Mouse (Mus musculus): ENCODE data around the gene Rab40b. TPM values are rescaled to one million over a fixed set of nuclear protein-coding genes. Genes with fewer than 3 reads are reported as not detected.

The Rab40b gene
- polyA plus RNA-seq, 1 experiment: 1.8 TPM

- DNase-seq: no peak
- no peaks in the 10 kb centered on the region for H3K27me3 ChIP-seq (replicated peaks; ENCODE audit: control insufficient read depth, insufficient read depth, low read length)
- H3K4me1 ChIP-seq (ENCODE audit: control insufficient read depth, insufficient read depth, low read length): peaks cover 8% of the 10 kb centered on the region; the same call in 1 of the 2 replicates
- no peak overlapping the region for H3K4me3 ChIP-seq (ENCODE audit: insufficient read depth, low read depth, low read length)
- H3K36me3 ChIP-seq (ENCODE audit: control insufficient read depth, insufficient read depth, low read length): no peaks in the 10 kb centered on the region
- H3K27ac ChIP-seq (ENCODE audit: insufficient read depth, low read depth, low read length): 0 out of 2 replicates have a peak overlapping the region, but pooled peaks have one; percentile 21
- TF ChIP-seq POLR2A (IDR thresholded peaks at IDR 0.05; ENCODE audit: low read depth, low read length): no peak
- TF ChIP-seq CTCF (conservative IDR thresholded peaks at IDR 0.05; ENCODE audit: insufficient read depth, insufficient read length, low read depth, low read length): no peak
- WGBS: 60% methylated on average over 5 of the region's 5 CpGs
Observed at GRCm38 (mm10) chr11:121420379-121420778, 32.3 kb upstream of the Rab40b start.

GRCm38 (mm10) chr11:121418932-121419331, 30.9 kb upstream of the Rab40b start:
- Histone ChIP-seq H3K4me3 (ENCODE audit: insufficient read depth, low read depth, low read length) (no peak overlapping the region), H3K27me3 (replicated peaks; ENCODE audit: control insufficient read depth, insufficient read depth, low read length) (no peaks in the 10 kb centered on the region), H3K27ac (ENCODE audit: insufficient read depth, low read depth, low read length) (no peak overlapping the region), H3K4me1 (ENCODE audit: control insufficient read depth, insufficient read depth, low read length) (peaks cover 8% of the 10 kb centered on the region; the same call in 1 of the 2 replicates), H3K36me3 (ENCODE audit: control insufficient read depth, insufficient read depth, low read length) (no peaks in the 10 kb centered on the region)
- no peak for TF ChIP-seq POLR2A (IDR thresholded peaks at IDR 0.05; ENCODE audit: low read depth, low read length)
- TF ChIP-seq CTCF (conservative IDR thresholded peaks at IDR 0.05; ENCODE audit: insufficient read depth, insufficient read length, low read depth, low read length): no peak
- DNase-seq: no peak
- 36% methylated on average over 2 of the region's 2 CpGs for WGBS

- TF ChIP-seq CTCF (conservative IDR thresholded peaks at IDR 0.05; ENCODE audit: insufficient read depth, insufficient read length, low read depth, low read length): no peak
- TF ChIP-seq POLR2A (IDR thresholded peaks at IDR 0.05; ENCODE audit: low read depth, low read length): no peak
- Histone ChIP-seq H3K4me3 (ENCODE audit: insufficient read depth, low read depth, low read length) (no peak overlapping the region), H3K27ac (ENCODE audit: insufficient read depth, low read depth, low read length) (no peak overlapping the region), H3K27me3 (replicated peaks; ENCODE audit: control insufficient read depth, insufficient read depth, low read length) (no peaks in the 10 kb centered on the region), H3K4me1 (ENCODE audit: control insufficient read depth, insufficient read depth, low read length) (peaks cover 8% of the 10 kb centered on the region; the same call in 1 of the 2 replicates), H3K36me3 (ENCODE audit: control insufficient read depth, insufficient read depth, low read length) (no peaks in the 10 kb centered on the region)
- 89% methylated on average over 5 of the region's 5 CpGs for WGBS
- DNase-seq: no peak
Observed at GRCm38 (mm10) chr11:121417971-121418370, 29.9 kb upstream of the Rab40b start.

- no peak overlapping the region for H3K4me3 ChIP-seq (ENCODE audit: insufficient read depth, low read depth, low read length)
- TF ChIP-seq CTCF (conservative IDR thresholded peaks at IDR 0.05; ENCODE audit: insufficient read depth, insufficient read length, low read depth, low read length) (no peak), POLR2A (IDR thresholded peaks at IDR 0.05; ENCODE audit: low read depth, low read length) (no peak)
- no peaks in the 10 kb centered on the region for H3K36me3 ChIP-seq (ENCODE audit: control insufficient read depth, insufficient read depth, low read length)
- DNase-seq: no peak
- H3K4me1 ChIP-seq (ENCODE audit: control insufficient read depth, insufficient read depth, low read length): no peaks in the 10 kb centered on the region; the same call in 1 of the 2 replicates
- 53% methylated on average over 5 of the region's 5 CpGs for WGBS
- no peak overlapping the region for H3K27ac ChIP-seq (ENCODE audit: insufficient read depth, low read depth, low read length)
- no peaks in the 10 kb centered on the region for H3K27me3 ChIP-seq (replicated peaks; ENCODE audit: control insufficient read depth, insufficient read depth, low read length)
Observed at GRCm38 (mm10) chr11:121415351-121415750, 27.3 kb upstream of the Rab40b start.

- TF ChIP-seq CTCF (conservative IDR thresholded peaks at IDR 0.05; ENCODE audit: insufficient read depth, insufficient read length, low read depth, low read length) (no peak), POLR2A (IDR thresholded peaks at IDR 0.05; ENCODE audit: low read depth, low read length) (no peak)
- no peaks in the 10 kb centered on the region for H3K27me3 ChIP-seq (replicated peaks; ENCODE audit: control insufficient read depth, insufficient read depth, low read length)
- no peak overlapping the region for H3K4me3 ChIP-seq (ENCODE audit: insufficient read depth, low read depth, low read length)
- H3K27ac ChIP-seq (ENCODE audit: insufficient read depth, low read depth, low read length): no peak overlapping the region
- 77% methylated on average over 5 of the region's 5 CpGs for WGBS
- no peaks in the 10 kb centered on the region for H3K36me3 ChIP-seq (ENCODE audit: control insufficient read depth, insufficient read depth, low read length)
- DNase-seq: no peak
- H3K4me1 ChIP-seq (ENCODE audit: control insufficient read depth, insufficient read depth, low read length): no peaks in the 10 kb centered on the region; the same call in 1 of the 2 replicates
Observed at GRCm38 (mm10) chr11:121414762-121415161, 26.7 kb upstream of the Rab40b start.

GRCm38 (mm10) chr11:121407366-121408155, 19.5 kb upstream of the Rab40b start:
- H3K27ac ChIP-seq (ENCODE audit: insufficient read depth, low read depth, low read length): no peak overlapping the region
- H3K27me3 ChIP-seq (replicated peaks; ENCODE audit: control insufficient read depth, insufficient read depth, low read length): no peaks in the 10 kb centered on the region
- no peaks in the 10 kb centered on the region for H3K36me3 ChIP-seq (ENCODE audit: control insufficient read depth, insufficient read depth, low read length)
- WGBS: 79% methylated on average over 3 of the region's 3 CpGs
- H3K4me1 ChIP-seq (ENCODE audit: control insufficient read depth, insufficient read depth, low read length): no peaks in the 10 kb centered on the region
- TF ChIP-seq CTCF (conservative IDR thresholded peaks at IDR 0.05; ENCODE audit: insufficient read depth, insufficient read length, low read depth, low read length) (no peak), POLR2A (IDR thresholded peaks at IDR 0.05; ENCODE audit: low read depth, low read length) (no peak)
- H3K4me3 ChIP-seq (ENCODE audit: insufficient read depth, low read depth, low read length): no peak overlapping the region
- DNase-seq: no peak

GRCm38 (mm10) chr11:121392405-121392804, 4.4 kb upstream of the Rab40b start:
- DNase-seq: no peak
- no peak overlapping the region for H3K27ac ChIP-seq (ENCODE audit: insufficient read depth, low read depth, low read length)
- no peak for TF ChIP-seq POLR2A (IDR thresholded peaks at IDR 0.05; ENCODE audit: low read depth, low read length)
- no peak for TF ChIP-seq CTCF (conservative IDR thresholded peaks at IDR 0.05; ENCODE audit: insufficient read depth, insufficient read length, low read depth, low read length)
- H3K36me3 ChIP-seq (ENCODE audit: control insufficient read depth, insufficient read depth, low read length): no peaks in the 10 kb centered on the region
- H3K27me3 ChIP-seq (replicated peaks; ENCODE audit: control insufficient read depth, insufficient read depth, low read length): no peaks in the 10 kb centered on the region
- H3K4me1 ChIP-seq (ENCODE audit: control insufficient read depth, insufficient read depth, low read length): 0 out of 2 replicates have a peak, but pooled peaks cover 2% of the 10 kb centered on the region
- 87% methylated on average over 3 of the region's 3 CpGs for WGBS
- no peak overlapping the region for H3K4me3 ChIP-seq (ENCODE audit: insufficient read depth, low read depth, low read length)

All from kidney, adult 2 months (tissue).